Mouse (Mus musculus): ENCODE measurements at regions not wholly inside any gene's neighbourhood (a gene's known extent, or its start where the extent isn't known, plus 50 kb on each side); places are given as distances from the start of the nearest gene placed in this dataset.

- no peak for DNase-seq
Observed at GRCm38 (mm10) chr19:26484322-26484721, 120.5 kb upstream of the Smarca2 start.

DNA sequence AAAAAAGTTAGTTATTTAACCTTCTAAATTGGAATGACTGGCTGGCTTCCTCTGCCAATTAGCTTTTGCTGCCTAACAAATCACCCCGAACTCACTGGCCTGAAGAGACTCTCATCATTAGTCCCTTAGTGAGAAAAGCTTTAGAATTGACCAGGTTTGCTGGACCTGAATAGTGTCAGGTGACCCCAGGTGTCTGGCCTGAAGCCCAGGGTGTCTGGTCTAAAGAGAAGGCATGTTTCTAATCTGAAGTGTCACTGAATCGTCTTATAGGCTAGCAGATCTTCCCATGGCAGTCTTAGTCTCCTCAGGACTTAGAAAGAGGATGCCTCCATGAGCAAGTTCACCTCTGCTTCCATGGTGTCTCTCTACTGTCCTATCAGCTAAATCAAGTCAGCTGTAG, 112.0 kb upstream of the Smarca2 start:
- no peak for DNase-seq

- no peak for DNase-seq
Observed at GRCm38 (mm10) chr19:26501064-26501463, 103.8 kb upstream of the Smarca2 start.

DNA sequence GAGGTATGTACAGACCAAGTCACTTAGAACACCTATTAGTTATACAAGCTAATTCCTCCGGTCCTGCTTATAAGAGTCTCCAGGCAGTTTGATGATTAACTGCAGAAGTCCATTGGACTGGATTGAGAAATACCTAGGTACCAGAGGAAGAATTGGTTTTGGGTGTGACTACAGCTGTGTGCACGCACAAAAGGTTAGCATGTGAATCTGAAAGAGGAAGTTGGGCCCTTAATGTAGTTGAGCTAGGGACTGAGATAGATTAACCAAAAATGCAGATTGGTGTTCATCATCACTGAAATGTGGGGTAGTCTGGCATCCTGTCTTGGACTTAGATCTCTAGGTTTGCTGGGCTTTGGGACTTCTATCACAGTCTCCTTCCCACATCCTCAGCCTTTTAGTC, 100.8 kb upstream of the Smarca2 start:
- DNase-seq: no peak

DNA sequence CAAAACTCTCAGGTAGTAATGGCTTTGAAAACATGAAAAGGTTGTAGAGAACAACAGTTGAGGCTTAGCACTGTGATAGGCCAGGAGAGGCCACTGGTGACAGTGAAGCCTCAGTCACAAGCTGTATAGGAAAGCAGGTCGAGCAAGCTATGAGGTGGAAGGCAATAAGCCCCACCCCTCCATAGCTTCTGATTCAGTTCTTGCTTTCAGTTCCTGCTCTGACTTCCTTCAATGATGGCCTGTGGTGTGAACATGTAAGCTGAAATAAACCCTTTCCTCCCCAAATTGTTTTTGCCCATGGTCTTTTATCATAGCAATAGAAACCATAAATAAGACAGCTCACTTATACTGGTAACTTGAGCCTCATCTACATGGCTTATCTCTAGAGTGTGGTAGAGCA, 98.0 kb upstream of the Smarca2 start:
- no peak for DNase-seq

DNA sequence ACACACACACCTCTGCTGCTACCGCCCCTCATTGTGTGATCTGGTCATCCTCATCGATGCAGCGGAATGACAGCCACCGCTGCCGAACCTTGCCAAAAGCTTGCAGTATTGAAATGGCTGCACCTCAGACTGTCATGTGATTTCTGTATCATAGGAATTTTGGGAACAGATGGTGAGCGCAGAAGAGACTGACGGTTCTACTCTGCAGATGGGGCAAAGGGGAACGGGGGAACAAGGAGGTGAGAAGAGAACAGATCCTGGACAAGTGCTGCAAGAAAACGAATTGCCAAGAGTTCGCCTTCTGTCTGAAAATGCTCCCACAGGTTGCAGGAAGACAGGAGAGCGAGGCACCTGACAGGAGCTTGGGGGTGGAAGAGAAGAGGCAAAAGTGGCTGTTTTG, 96.9 kb upstream of the Smarca2 start:
- DNase-seq: no peak

DNA sequence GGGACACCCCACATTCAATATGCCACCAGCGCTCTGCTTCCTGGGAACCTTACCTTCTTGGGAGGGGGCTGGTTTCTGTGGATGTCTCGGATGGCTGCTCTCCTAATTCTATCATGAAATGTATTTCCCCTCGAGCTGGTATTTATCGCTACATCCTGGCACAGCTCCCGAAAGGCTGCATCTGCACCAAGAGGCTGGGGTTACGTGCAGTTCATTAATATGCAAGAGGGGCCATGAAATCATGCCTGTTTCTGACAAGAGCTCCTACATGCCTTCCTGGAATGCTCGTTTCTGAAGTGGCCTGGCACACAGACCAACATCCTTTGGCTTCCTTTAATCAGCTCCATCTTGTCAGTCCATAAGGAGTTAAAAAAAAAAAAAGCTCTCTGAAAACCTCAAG, 96.2 kb upstream of the Smarca2 start:
- no peak for DNase-seq

DNA sequence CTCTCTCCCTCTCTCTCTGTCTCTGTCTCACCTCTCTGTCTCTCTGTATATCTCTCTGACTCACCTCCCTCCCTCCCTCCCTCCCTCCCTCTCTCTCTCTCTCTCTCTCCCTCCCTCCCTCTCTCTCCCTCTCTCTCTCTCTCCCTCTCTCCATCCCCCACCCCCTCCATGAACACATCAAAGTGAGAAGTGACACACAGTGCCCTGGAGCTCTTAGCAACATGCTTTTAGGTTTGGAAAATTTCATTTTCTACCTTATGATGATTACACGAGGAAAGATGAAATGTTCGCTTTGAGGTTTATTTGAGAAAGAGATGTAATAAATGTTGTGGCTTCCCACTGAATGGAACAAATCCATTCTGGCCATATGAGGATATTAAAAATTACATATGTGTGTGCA, 95.6 kb upstream of the Smarca2 start:
- no peak for DNase-seq

GRCm38 (mm10) chr19:26510185-26510584, 94.7 kb upstream of the Smarca2 start:
- no peak for DNase-seq

GRCm38 (mm10) chr19:26510887-26511286, 94.0 kb upstream of the Smarca2 start:
- no peak for DNase-seq

DNA sequence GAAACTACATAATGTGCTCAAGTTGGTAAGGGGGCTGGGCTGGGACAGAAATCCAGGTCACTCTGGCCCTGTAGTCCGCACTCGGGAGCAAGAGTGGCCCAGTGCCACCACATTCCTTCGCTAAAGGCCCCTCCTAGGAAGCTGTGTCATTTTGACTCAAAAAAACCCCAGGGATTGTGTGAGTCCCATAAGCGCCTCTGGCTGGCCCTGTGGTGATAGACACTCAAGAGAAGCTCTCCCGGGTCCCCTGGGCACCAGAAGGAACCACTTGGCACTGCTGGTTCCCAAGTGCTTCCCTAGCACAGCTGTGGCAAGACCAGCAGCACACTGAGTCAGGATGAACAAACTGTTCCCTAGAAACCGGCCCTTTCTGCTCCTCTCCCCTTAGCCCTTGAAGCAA, 93.1 kb upstream of the Smarca2 start:
- no peak for DNase-seq

GRCm38 (mm10) chr19:26524583-26524982, 80.3 kb upstream of the Smarca2 start:
- DNase-seq: no peak

DNA sequence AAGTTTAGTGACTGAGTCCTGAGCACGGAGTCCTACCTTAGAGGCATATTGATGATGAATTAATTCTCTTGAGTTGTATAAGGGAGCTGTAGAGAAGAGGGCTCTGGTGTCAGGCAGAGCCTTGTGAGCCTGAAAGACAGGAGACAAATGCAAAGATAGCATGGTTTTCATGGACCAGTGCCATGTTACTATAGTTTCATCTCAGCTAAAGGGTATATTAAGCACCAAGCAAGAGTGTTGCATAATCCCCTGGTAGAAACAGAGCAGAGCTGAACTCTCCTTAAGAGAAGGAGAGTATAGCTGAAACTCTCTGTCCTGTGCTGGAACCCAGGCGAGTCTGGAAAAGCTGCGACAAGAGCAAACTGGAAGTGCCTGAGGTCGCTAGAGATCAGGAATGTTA, 73.5 kb upstream of the Smarca2 start:
- DNase-seq: no peak

DNA sequence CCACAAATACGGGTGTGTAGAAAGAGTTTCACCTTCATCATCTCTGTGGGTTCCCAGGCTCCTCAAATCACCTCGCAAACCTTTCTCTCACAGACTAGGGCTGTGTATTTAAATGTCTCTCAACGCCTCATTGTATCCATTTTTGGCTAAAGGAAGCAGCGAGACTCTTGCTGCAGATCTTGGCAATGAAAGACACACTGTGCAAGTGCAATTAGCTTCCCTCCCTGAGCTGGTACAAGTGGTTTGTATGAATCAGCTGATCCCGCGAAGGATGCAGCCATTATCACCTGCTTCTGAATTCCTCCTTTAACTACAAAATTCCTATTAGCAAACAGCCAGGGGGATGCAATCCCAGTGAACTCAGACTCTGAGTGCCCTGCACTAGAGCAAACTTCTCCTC, 72.3 kb upstream of the Smarca2 start:
- no peak for DNase-seq

- DNase-seq: no peak
Observed at GRCm38 (mm10) chr19:26545671-26546070, 59.2 kb upstream of the Smarca2 start.

- no peak for DNase-seq
Observed at GRCm38 (mm10) chr19:26547522-26547921, 57.3 kb upstream of the Smarca2 start.

GRCm38 (mm10) chr19:26548562-26549270, 56.1 kb upstream of the Smarca2 start:
- DNase-seq: no peak

DNA sequence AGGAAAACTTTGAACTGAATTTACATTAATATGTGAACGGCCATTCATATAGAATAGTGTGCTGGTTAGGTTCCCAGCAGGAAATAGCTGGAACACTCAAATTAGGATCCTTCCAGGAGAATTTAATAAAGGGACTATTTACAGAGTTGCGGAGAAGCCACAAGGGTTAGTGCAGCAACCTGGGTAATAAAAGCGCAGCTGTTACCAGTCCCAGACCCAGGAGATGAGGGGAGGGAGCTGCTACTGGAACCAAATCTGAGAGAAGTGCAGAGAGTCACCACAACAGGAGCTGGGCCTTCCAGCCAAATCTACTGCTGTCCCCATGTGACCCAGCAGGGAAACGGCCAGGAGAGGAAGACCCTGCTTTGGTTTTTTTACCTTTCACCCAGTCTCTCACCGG, 54.6 kb upstream of the Smarca2 start:
- no peak for DNase-seq

Measured in kidney, postnatal 25 days (tissue).